Mouse (Mus musculus): ENCODE measurements around the gene Gpr137c. TPM values are rescaled to one million over a fixed set of nuclear protein-coding genes. Genes with fewer than 3 reads are reported as not detected.

The Gpr137c gene
- polyA plus RNA-seq (2014; fragmentation: Nextera tagmentation; extraction: Ambion mirVana) = 3.5 and 3.7 TPM in 2 replicates

DNA sequence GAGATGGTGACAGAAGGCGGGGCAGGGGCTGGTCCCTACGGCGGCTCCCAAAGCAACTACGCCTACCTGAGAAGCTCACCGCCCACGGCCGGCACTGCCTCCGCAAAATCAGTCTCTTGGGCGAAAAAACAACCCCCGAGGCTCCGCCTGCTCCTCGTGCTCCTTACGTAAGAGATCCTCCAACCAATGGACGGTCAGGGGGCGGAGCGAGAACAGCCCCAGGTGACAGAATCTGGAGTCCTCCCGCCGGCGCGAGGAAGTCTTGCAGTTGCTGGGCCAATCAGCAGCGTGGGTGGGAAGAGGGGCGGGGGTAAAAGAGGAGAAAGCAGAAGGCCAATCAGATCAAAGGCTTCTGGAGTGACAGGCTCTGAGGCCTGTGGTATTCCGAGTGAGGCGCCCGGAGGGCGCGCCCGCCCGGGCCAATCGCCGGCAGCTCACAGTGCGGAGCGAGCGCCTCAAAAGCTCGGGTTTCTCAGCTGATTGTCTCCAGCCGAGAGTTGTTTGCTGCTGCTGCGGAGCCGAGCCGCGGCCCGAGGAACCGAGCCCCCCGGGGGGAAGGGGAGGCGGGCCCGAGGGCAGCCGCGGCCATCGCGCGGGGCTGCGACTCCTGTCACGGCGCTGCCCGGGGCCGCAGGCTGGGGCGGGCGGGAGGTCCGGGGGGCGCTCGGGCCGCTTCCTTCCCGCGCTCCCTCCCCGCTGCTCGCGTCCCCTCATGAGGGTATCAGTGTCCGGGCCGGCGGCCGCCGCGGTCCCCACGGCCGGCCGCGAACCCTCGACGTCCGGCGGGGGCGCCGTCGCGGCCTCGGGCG lies at the start of gene Gpr137c:
Gene Gpr137c (plus strand): TSS at position 437 of the 809 bp plus-strand sequence.
- Histone ChIP-seq H3K4me3 (ENCODE audit: low read depth, low read length) (peak within 1 kb of the TSS; percentile 81), H3K4me1 (ENCODE audit: control insufficient read depth, insufficient read depth, low read length) (no peaks in the 10 kb centered on the region), H3K9me3 (ENCODE audit: control insufficient read depth, low read length) (no peaks in the 10 kb centered on the region), H3K36me3 (ENCODE audit: control insufficient read depth, insufficient read depth, low read length) (no peaks in the 10 kb centered on the region), H3K9ac (ENCODE audit: low read depth, low read length) (peak within 1 kb of the TSS; percentile 90), H3K27me3 (replicated peaks; ENCODE audit: control insufficient read depth, insufficient read depth, low read length) (no peaks in the 10 kb centered on the region), H3K27ac (replicated peaks; ENCODE audit: low read depth, low read length) (peak within 1 kb of the TSS; percentile 96), H3K4me2 (ENCODE audit: low read depth, low read length) (peak within 1 kb of the TSS; percentile 92)
- under 1% methylated on average over 30 of the region's 86 CpGs for WGBS
- ATAC-seq (ENCODE audit: low read depth) (peak; percentile 99), DNase-seq (ENCODE audit: low spot score) (peak; percentile 100)

GRCm38 (mm10) chr14:45172260-45172659 lies 47.3 kb upstream of the Gpr137c start:
- no peak overlapping the region for H3K4me3 ChIP-seq (ENCODE audit: low read depth, low read length)
- H3K27me3 ChIP-seq (replicated peaks; ENCODE audit: control insufficient read depth, insufficient read depth, low read length) = no peaks in the 10 kb centered on the region
- no peaks in the 10 kb centered on the region; the same call in 1 of the 2 replicates for H3K36me3 ChIP-seq (ENCODE audit: control insufficient read depth, insufficient read depth, low read length)
- no peak overlapping the region for H3K27ac ChIP-seq (replicated peaks; ENCODE audit: low read depth, low read length)
- ATAC-seq (ENCODE audit: low read depth) (no peak), DNase-seq (ENCODE audit: low spot score) (no peak)
- 95% methylated on average over 5 of the region's 5 CpGs for WGBS
- H3K4me2 ChIP-seq (ENCODE audit: low read depth, low read length) = no peak overlapping the region
- 0 out of 2 replicates have a peak, but pooled peaks cover 5% of the 10 kb centered on the region for H3K4me1 ChIP-seq (ENCODE audit: control insufficient read depth, insufficient read depth, low read length)
- no peak overlapping the region for H3K9ac ChIP-seq (ENCODE audit: low read depth, low read length)
- H3K9me3 ChIP-seq (ENCODE audit: control insufficient read depth, low read length) = 0 out of 2 replicates have a peak, but pooled peaks cover 4% of the 10 kb centered on the region

DNA sequence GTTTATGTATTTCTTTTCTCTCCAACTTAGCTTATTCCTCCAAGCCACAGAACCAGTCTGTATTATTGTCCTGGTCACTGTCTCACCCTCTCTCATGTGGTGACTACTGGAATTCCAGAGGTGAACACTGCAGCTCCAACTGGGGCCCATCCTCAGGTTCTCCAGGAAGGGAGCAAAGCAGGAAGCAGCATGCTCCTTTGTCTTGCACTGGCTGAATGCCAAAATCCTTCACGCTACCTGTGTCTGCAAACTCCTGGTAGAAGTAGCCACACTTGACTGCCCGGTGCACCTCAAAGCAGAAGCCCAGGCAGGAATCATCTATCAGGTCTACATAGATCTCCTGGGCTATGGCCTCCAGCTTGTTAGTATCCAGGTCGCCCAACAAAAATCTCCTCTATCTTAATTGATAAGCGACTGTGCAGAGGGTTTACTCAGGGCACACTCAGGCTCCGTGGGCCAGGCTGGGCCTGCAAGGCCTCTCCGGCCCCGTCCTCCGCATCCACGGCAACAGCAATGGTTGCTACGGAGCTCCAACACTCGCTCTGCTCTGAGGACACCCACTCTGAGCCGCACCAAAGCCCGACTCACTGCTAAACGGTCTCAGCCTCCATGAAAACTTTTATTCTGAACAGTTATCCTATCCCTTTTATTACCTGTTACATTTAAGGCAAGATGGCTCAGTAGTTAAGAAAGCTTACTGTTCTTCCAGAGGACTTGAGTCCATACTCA lies 44.3 kb upstream of the Gpr137c start:
- ATAC-seq (ENCODE audit: low read depth) (peak; percentile 33; the same call in 1 of the 2 replicates), DNase-seq (ENCODE audit: low spot score) (peak; percentile 53)
- no peak overlapping the region for H3K9ac ChIP-seq (ENCODE audit: low read depth, low read length)
- no peak overlapping the region for H3K4me2 ChIP-seq (ENCODE audit: low read depth, low read length)
- H3K27me3 ChIP-seq (replicated peaks; ENCODE audit: control insufficient read depth, insufficient read depth, low read length) = no peaks in the 10 kb centered on the region
- no peak overlapping the region for H3K4me3 ChIP-seq (ENCODE audit: low read depth, low read length)
- no peaks in the 10 kb centered on the region; the same call in 1 of the 2 replicates for H3K36me3 ChIP-seq (ENCODE audit: control insufficient read depth, insufficient read depth, low read length)
- H3K4me1 ChIP-seq (ENCODE audit: control insufficient read depth, insufficient read depth, low read length) = 0 out of 2 replicates have a peak, but pooled peaks cover 5% of the 10 kb centered on the region
- WGBS = 78% methylated on average over 14 of the region's 14 CpGs
- peak overlapping the region; percentile 10; the same call in 1 of the 2 replicates for H3K27ac ChIP-seq (replicated peaks; ENCODE audit: low read depth, low read length)
- H3K9me3 ChIP-seq (ENCODE audit: control insufficient read depth, low read length) = 0 out of 2 replicates have a peak, but pooled peaks cover 4% of the 10 kb centered on the region

DNA sequence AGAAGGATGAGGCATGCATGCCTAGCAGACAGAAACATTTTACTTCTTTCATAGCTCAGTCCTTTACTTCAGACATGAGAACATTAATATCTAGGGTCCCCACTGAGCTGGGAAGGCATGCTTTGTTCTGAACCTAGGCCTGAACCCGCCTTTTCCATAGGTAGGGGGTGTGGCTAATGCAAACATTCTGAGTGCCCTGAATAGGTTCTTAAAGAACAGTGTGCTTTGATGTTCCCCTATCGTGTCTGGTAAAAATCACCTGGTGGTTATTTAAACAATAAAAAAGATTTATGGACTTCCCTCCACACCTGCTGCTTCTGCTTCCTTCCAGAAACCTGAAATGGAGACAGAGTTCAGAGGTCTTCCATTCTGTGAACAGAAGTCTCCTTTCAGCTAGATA lies 40.3 kb upstream of the Gpr137c start:
- no peak overlapping the region for H3K4me2 ChIP-seq (ENCODE audit: low read depth, low read length)
- H3K27me3 ChIP-seq (replicated peaks; ENCODE audit: control insufficient read depth, insufficient read depth, low read length) = no peaks in the 10 kb centered on the region
- H3K4me1 ChIP-seq (ENCODE audit: control insufficient read depth, insufficient read depth, low read length) = 0 out of 2 replicates have a peak, but pooled peaks cover 5% of the 10 kb centered on the region
- H3K36me3 ChIP-seq (ENCODE audit: control insufficient read depth, insufficient read depth, low read length) = no peaks in the 10 kb centered on the region
- H3K9me3 ChIP-seq (ENCODE audit: control insufficient read depth, low read length) = no peaks in the 10 kb centered on the region
- no peak overlapping the region for H3K27ac ChIP-seq (replicated peaks; ENCODE audit: low read depth, low read length)
- no peak overlapping the region for H3K9ac ChIP-seq (ENCODE audit: low read depth, low read length)
- 80% methylated on average over 2 of the region's 2 CpGs for WGBS
- DNase-seq (ENCODE audit: low spot score) (no peak), ATAC-seq (ENCODE audit: low read depth) (no peak)
- H3K4me3 ChIP-seq (ENCODE audit: low read depth, low read length) = no peak overlapping the region

DNA sequence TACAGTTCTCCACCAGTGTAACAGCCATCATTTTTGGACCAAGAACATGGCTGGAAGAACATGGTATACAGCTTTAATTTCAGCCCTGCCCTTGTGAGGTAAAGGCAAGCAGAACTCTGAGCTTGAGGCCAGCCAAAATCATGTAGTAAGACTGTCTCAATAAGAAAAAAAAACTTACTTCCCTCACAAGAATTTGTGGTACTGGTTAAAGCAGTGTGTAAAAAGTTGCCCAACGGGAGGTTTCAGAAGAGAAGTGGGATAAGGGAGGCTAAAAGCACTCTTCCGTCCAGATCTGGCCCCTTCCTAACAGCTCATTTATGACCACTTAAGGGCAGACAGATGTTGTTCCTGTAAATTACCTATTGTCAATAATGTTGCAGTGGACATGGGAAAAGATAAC lies 39.9 kb upstream of the Gpr137c start:
- no peaks in the 10 kb centered on the region for H3K27me3 ChIP-seq (replicated peaks; ENCODE audit: control insufficient read depth, insufficient read depth, low read length)
- DNase-seq (ENCODE audit: low spot score) (no peak), ATAC-seq (ENCODE audit: low read depth) (no peak)
- 0 out of 2 replicates have a peak, but pooled peaks cover 5% of the 10 kb centered on the region for H3K4me1 ChIP-seq (ENCODE audit: control insufficient read depth, insufficient read depth, low read length)
- H3K9ac ChIP-seq (ENCODE audit: low read depth, low read length) = no peak overlapping the region
- H3K4me2 ChIP-seq (ENCODE audit: low read depth, low read length) = no peak overlapping the region
- no peaks in the 10 kb centered on the region for H3K36me3 ChIP-seq (ENCODE audit: control insufficient read depth, insufficient read depth, low read length)
- H3K4me3 ChIP-seq (ENCODE audit: low read depth, low read length) = no peak overlapping the region
- H3K9me3 ChIP-seq (ENCODE audit: control insufficient read depth, low read length) = no peaks in the 10 kb centered on the region
- 91% methylated on average over 2 of the region's 2 CpGs for WGBS
- no peak overlapping the region for H3K27ac ChIP-seq (replicated peaks; ENCODE audit: low read depth, low read length)

GRCm38 (mm10) chr14:45181611-45182010 lies 37.9 kb upstream of the Gpr137c start:
- no peaks in the 10 kb centered on the region for H3K4me1 ChIP-seq (ENCODE audit: control insufficient read depth, insufficient read depth, low read length)
- H3K9me3 ChIP-seq (ENCODE audit: control insufficient read depth, low read length) = no peaks in the 10 kb centered on the region
- 77% methylated on average over 4 of the region's 4 CpGs for WGBS
- no peak overlapping the region for H3K27ac ChIP-seq (replicated peaks; ENCODE audit: low read depth, low read length)
- no peaks in the 10 kb centered on the region for H3K27me3 ChIP-seq (replicated peaks; ENCODE audit: control insufficient read depth, insufficient read depth, low read length)
- no peak overlapping the region for H3K9ac ChIP-seq (ENCODE audit: low read depth, low read length)
- H3K4me2 ChIP-seq (ENCODE audit: low read depth, low read length) = no peak overlapping the region
- no peaks in the 10 kb centered on the region for H3K36me3 ChIP-seq (ENCODE audit: control insufficient read depth, insufficient read depth, low read length)
- H3K4me3 ChIP-seq (ENCODE audit: low read depth, low read length) = no peak overlapping the region
- ATAC-seq (ENCODE audit: low read depth) (no peak), DNase-seq (ENCODE audit: low spot score) (no peak)

GRCm38 (mm10) chr14:45190999-45191398 lies 28.5 kb upstream of the Gpr137c start:
- Histone ChIP-seq H3K4me3 (ENCODE audit: low read depth, low read length) (no peak overlapping the region), H3K4me2 (ENCODE audit: low read depth, low read length) (no peak overlapping the region), H3K27me3 (replicated peaks; ENCODE audit: control insufficient read depth, insufficient read depth, low read length) (no peaks in the 10 kb centered on the region), H3K36me3 (ENCODE audit: control insufficient read depth, insufficient read depth, low read length) (no peaks in the 10 kb centered on the region), H3K9me3 (ENCODE audit: control insufficient read depth, low read length) (no peaks in the 10 kb centered on the region), H3K4me1 (ENCODE audit: control insufficient read depth, insufficient read depth, low read length) (no peaks in the 10 kb centered on the region), H3K27ac (replicated peaks; ENCODE audit: low read depth, low read length) (no peak overlapping the region), H3K9ac (ENCODE audit: low read depth, low read length) (no peak overlapping the region)
- ATAC-seq (ENCODE audit: low read depth) (no peak), DNase-seq (ENCODE audit: low spot score) (no peak)
- 76% methylated on average over 2 of the region's 2 CpGs for WGBS

GRCm38 (mm10) chr14:45200607-45201006 lies 18.9 kb upstream of the Gpr137c start:
- DNase-seq (ENCODE audit: low spot score) (no peak), ATAC-seq (ENCODE audit: low read depth) (no peak)
- Histone ChIP-seq H3K9me3 (ENCODE audit: control insufficient read depth, low read length) (no peaks in the 10 kb centered on the region), H3K4me3 (ENCODE audit: low read depth, low read length) (no peak overlapping the region), H3K4me2 (ENCODE audit: low read depth, low read length) (no peak overlapping the region), H3K27ac (replicated peaks; ENCODE audit: low read depth, low read length) (no peak overlapping the region), H3K27me3 (replicated peaks; ENCODE audit: control insufficient read depth, insufficient read depth, low read length) (no peaks in the 10 kb centered on the region), H3K9ac (ENCODE audit: low read depth, low read length) (no peak overlapping the region), H3K36me3 (ENCODE audit: control insufficient read depth, insufficient read depth, low read length) (0 out of 2 replicates have a peak, but pooled peaks cover 10% of the 10 kb centered on the region), H3K4me1 (ENCODE audit: control insufficient read depth, insufficient read depth, low read length) (no peaks in the 10 kb centered on the region)

Measured in embryonic facial prominence, embryonic 14.5 days (tissue).